Mouse (Mus musculus): ENCODE measurements at regions not wholly inside any gene's neighbourhood (a gene's known extent, or its start where the extent isn't known, plus 50 kb on each side); places are given as distances from the start of the nearest gene placed in this dataset.
A peak's percentile ranks its signal among the peaks of the same experiment; 100 is the strongest.

GRCm38 (mm10) chr1:104424796-104425195, 343.5 kb upstream of the Cdh20 start:
- DNase-seq = no peak

- DNase-seq = no peak
Observed at GRCm38 (mm10) chr1:104425307-104425706, 343.0 kb upstream of the Cdh20 start.

DNA sequence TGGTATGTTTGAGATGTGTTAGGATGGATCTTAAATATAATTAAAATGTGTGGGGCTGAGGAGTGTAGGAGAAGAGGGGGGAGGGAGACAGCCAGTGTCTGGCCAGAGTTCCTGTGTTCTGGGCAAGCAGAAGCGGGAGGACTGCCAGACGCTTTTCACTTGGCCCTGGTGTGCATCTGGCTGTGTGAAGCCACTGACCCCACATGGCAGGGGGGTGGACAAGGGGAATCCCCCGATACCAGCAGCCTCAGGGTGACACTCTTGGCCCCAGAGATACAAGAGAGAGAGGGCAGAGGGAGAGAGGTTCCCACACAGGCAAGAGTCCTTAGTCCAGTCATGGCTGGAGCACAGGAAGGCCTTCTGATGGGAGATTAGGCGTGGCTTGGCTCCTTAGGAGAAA, 318.7 kb upstream of the Cdh20 start:
- no peak for DNase-seq

- peak; percentile 1 for DNase-seq
Observed at GRCm38 (mm10) chr1:104468571-104468970, 299.8 kb upstream of the Cdh20 start.

- DNase-seq = no peak
Observed at GRCm38 (mm10) chr1:104479757-104480156, 288.6 kb upstream of the Cdh20 start.

Data from cerebellum, adult 11 months (tissue).